Mouse (Mus musculus): ENCODE data around the gene Bpifc. TPM values are rescaled to one million over a fixed set of nuclear protein-coding genes. Genes with fewer than 3 reads are reported as not detected.

Gene Bpifc
- polyA plus RNA-seq, 1 experiment from 2014 or later = not detected

GRCm38 (mm10) chr10:86000447-86000846 lies 11.2 kb downstream of the Bpifc start:
- 95% methylated on average over 4 of the region's 4 CpGs for WGBS
- no peak for ATAC-seq (ENCODE audit: low read depth)
- Histone ChIP-seq H3K4me2 (ENCODE audit: low read depth, low read length) (no peak overlapping the region), H3K9me3 (ENCODE audit: control insufficient read depth, low read length) (no peaks in the 10 kb centered on the region), H3K4me1 (ENCODE audit: control insufficient read depth, insufficient read depth, low read length) (no peaks in the 10 kb centered on the region), H3K4me3 (ENCODE audit: low read depth, low read length) (no peak overlapping the region), H3K36me3 (ENCODE audit: control insufficient read depth, insufficient read depth, low read length) (no peaks in the 10 kb centered on the region), H3K9ac (replicated peaks; ENCODE audit: low read depth, low read length) (no peak overlapping the region), H3K27ac (ENCODE audit: low read depth, low read length) (no peak overlapping the region), H3K27me3 (ENCODE audit: control insufficient read depth, insufficient read depth, low read length) (no peaks in the 10 kb centered on the region)

- Histone ChIP-seq H3K4me3 (ENCODE audit: low read depth, low read length) (no peak overlapping the region), H3K36me3 (ENCODE audit: control insufficient read depth, insufficient read depth, low read length) (no peaks in the 10 kb centered on the region), H3K4me1 (ENCODE audit: control insufficient read depth, insufficient read depth, low read length) (no peaks in the 10 kb centered on the region), H3K27ac (ENCODE audit: low read depth, low read length) (no peak overlapping the region), H3K27me3 (ENCODE audit: control insufficient read depth, insufficient read depth, low read length) (no peaks in the 10 kb centered on the region), H3K9me3 (ENCODE audit: control insufficient read depth, low read length) (no peaks in the 10 kb centered on the region), H3K9ac (replicated peaks; ENCODE audit: low read depth, low read length) (no peak overlapping the region), H3K4me2 (ENCODE audit: low read depth, low read length) (no peak overlapping the region)
- no peak for ATAC-seq (ENCODE audit: low read depth)
- 90% methylated on average over 5 of the region's 5 CpGs for WGBS
These were observed 17.1 kb downstream of the Bpifc start for GRCm38 (mm10) chr10:85994543-85995104.

GRCm38 (mm10) chr10:85993836-85994235 lies 17.9 kb downstream of the Bpifc start:
- H3K27me3 ChIP-seq (ENCODE audit: control insufficient read depth, insufficient read depth, low read length) = no peaks in the 10 kb centered on the region
- H3K27ac ChIP-seq (ENCODE audit: low read depth, low read length) = no peak overlapping the region
- no peak overlapping the region for H3K9ac ChIP-seq (replicated peaks; ENCODE audit: low read depth, low read length)
- WGBS = 84% methylated on average over 9 of the region's 9 CpGs
- H3K4me3 ChIP-seq (ENCODE audit: low read depth, low read length) = no peak overlapping the region
- H3K36me3 ChIP-seq (ENCODE audit: control insufficient read depth, insufficient read depth, low read length) = no peaks in the 10 kb centered on the region
- no peak overlapping the region for H3K4me2 ChIP-seq (ENCODE audit: low read depth, low read length)
- ATAC-seq (ENCODE audit: low read depth) = no peak
- H3K9me3 ChIP-seq (ENCODE audit: control insufficient read depth, low read length) = no peaks in the 10 kb centered on the region
- no peaks in the 10 kb centered on the region for H3K4me1 ChIP-seq (ENCODE audit: control insufficient read depth, insufficient read depth, low read length)

- 95% methylated on average over 4 of the region's 4 CpGs for WGBS
- ATAC-seq (ENCODE audit: low read depth) = no peak
These were observed 19.3 kb downstream of the Bpifc start for GRCm38 (mm10) chr10:85992412-85992811.

GRCm38 (mm10) chr10:85989412-85990115 lies 22.1 kb downstream of the Bpifc start:
- H3K4me2 ChIP-seq (ENCODE audit: low read depth, low read length) = no peak overlapping the region
- no peak overlapping the region for H3K9ac ChIP-seq (replicated peaks; ENCODE audit: low read depth, low read length)
- H3K4me3 ChIP-seq (ENCODE audit: low read depth, low read length) = no peak overlapping the region
- H3K27me3 ChIP-seq (ENCODE audit: control insufficient read depth, insufficient read depth, low read length) = no peaks in the 10 kb centered on the region
- ATAC-seq (ENCODE audit: low read depth) = no peak
- no peaks in the 10 kb centered on the region for H3K4me1 ChIP-seq (ENCODE audit: control insufficient read depth, insufficient read depth, low read length)
- no peaks in the 10 kb centered on the region for H3K36me3 ChIP-seq (ENCODE audit: control insufficient read depth, insufficient read depth, low read length)
- H3K9me3 ChIP-seq (ENCODE audit: control insufficient read depth, low read length) = no peaks in the 10 kb centered on the region
- H3K27ac ChIP-seq (ENCODE audit: low read depth, low read length) = no peak overlapping the region
- WGBS = 82% methylated on average over 6 of the region's 6 CpGs

More at GRCm38 (mm10) chr10:85992412-85992811, 19.3 kb downstream of the Bpifc start:
- H3K9me3 ChIP-seq (ENCODE audit: control insufficient read depth, low read length) = no peaks in the 10 kb centered on the region
- H3K27me3 ChIP-seq (ENCODE audit: control insufficient read depth, insufficient read depth, low read length) = no peaks in the 10 kb centered on the region
- H3K27ac ChIP-seq (ENCODE audit: low read depth, low read length) = no peak overlapping the region
- no peak overlapping the region for H3K4me3 ChIP-seq (ENCODE audit: low read depth, low read length)
- no peak overlapping the region for H3K9ac ChIP-seq (replicated peaks; ENCODE audit: low read depth, low read length)
- H3K4me1 ChIP-seq (ENCODE audit: control insufficient read depth, insufficient read depth, low read length) = no peaks in the 10 kb centered on the region
- H3K36me3 ChIP-seq (ENCODE audit: control insufficient read depth, insufficient read depth, low read length) = no peaks in the 10 kb centered on the region
- no peak overlapping the region for H3K4me2 ChIP-seq (ENCODE audit: low read depth, low read length)

GRCm38 (mm10) chr10:85972915-85973314 lies 38.8 kb downstream of the Bpifc start:
- Histone ChIP-seq H3K27ac (ENCODE audit: low read depth, low read length) (no peak overlapping the region), H3K4me2 (ENCODE audit: low read depth, low read length) (no peak overlapping the region), H3K9ac (replicated peaks; ENCODE audit: low read depth, low read length) (no peak overlapping the region), H3K9me3 (ENCODE audit: control insufficient read depth, low read length) (no peaks in the 10 kb centered on the region), H3K36me3 (ENCODE audit: control insufficient read depth, insufficient read depth, low read length) (no peaks in the 10 kb centered on the region), H3K27me3 (ENCODE audit: control insufficient read depth, insufficient read depth, low read length) (no peaks in the 10 kb centered on the region), H3K4me1 (ENCODE audit: control insufficient read depth, insufficient read depth, low read length) (no peaks in the 10 kb centered on the region), H3K4me3 (ENCODE audit: low read depth, low read length) (no peak overlapping the region)
- WGBS = 81% methylated on average over 4 of the region's 4 CpGs
- no peak for ATAC-seq (ENCODE audit: low read depth)

GRCm38 (mm10) chr10:85971826-85972225 lies 39.9 kb downstream of the Bpifc start:
- no peak overlapping the region for H3K9ac ChIP-seq (replicated peaks; ENCODE audit: low read depth, low read length)
- no peaks in the 10 kb centered on the region for H3K9me3 ChIP-seq (ENCODE audit: control insufficient read depth, low read length)
- no peak for ATAC-seq (ENCODE audit: low read depth)
- no peak overlapping the region for H3K27ac ChIP-seq (ENCODE audit: low read depth, low read length)
- no peak overlapping the region for H3K4me3 ChIP-seq (ENCODE audit: low read depth, low read length)
- no peaks in the 10 kb centered on the region for H3K27me3 ChIP-seq (ENCODE audit: control insufficient read depth, insufficient read depth, low read length)
- 93% methylated on average over 9 of the region's 9 CpGs for WGBS
- no peak overlapping the region for H3K4me2 ChIP-seq (ENCODE audit: low read depth, low read length)
- H3K4me1 ChIP-seq (ENCODE audit: control insufficient read depth, insufficient read depth, low read length) = no peaks in the 10 kb centered on the region
- H3K36me3 ChIP-seq (ENCODE audit: control insufficient read depth, insufficient read depth, low read length) = no peaks in the 10 kb centered on the region

- Histone ChIP-seq H3K27me3 (ENCODE audit: control insufficient read depth, insufficient read depth, low read length) (no peaks in the 10 kb centered on the region), H3K36me3 (ENCODE audit: control insufficient read depth, insufficient read depth, low read length) (no peaks in the 10 kb centered on the region), H3K27ac (ENCODE audit: low read depth, low read length) (no peak overlapping the region), H3K9me3 (ENCODE audit: control insufficient read depth, low read length) (no peaks in the 10 kb centered on the region), H3K4me3 (ENCODE audit: low read depth, low read length) (no peak overlapping the region), H3K9ac (replicated peaks; ENCODE audit: low read depth, low read length) (no peak overlapping the region), H3K4me2 (ENCODE audit: low read depth, low read length) (no peak overlapping the region), H3K4me1 (ENCODE audit: control insufficient read depth, insufficient read depth, low read length) (no peaks in the 10 kb centered on the region)
- no peak for ATAC-seq (ENCODE audit: low read depth)
- 38% methylated on average over 8 of the region's 8 CpGs for WGBS
These were observed 41.6 kb downstream of the Bpifc start for GRCm38 (mm10) chr10:85969894-85970620.

GRCm38 (mm10) chr10:85968731-85969130 lies 43.0 kb downstream of the Bpifc start:
- WGBS = 66% methylated on average over 2 of the region's 2 CpGs
- Histone ChIP-seq H3K36me3 (ENCODE audit: control insufficient read depth, insufficient read depth, low read length) (no peaks in the 10 kb centered on the region), H3K9ac (replicated peaks; ENCODE audit: low read depth, low read length) (no peak overlapping the region), H3K4me1 (ENCODE audit: control insufficient read depth, insufficient read depth, low read length) (no peaks in the 10 kb centered on the region), H3K9me3 (ENCODE audit: control insufficient read depth, low read length) (no peaks in the 10 kb centered on the region), H3K27ac (ENCODE audit: low read depth, low read length) (no peak overlapping the region), H3K27me3 (ENCODE audit: control insufficient read depth, insufficient read depth, low read length) (no peaks in the 10 kb centered on the region), H3K4me2 (ENCODE audit: low read depth, low read length) (no peak overlapping the region), H3K4me3 (ENCODE audit: low read depth, low read length) (no peak overlapping the region)
- ATAC-seq (ENCODE audit: low read depth) = 0 out of 2 replicates have a peak, but pooled peaks have one; percentile 24
